Mouse (Mus musculus): ENCODE measurements around the gene Ythdc1. TPM values are rescaled to one million over a fixed set of nuclear protein-coding genes. Genes with fewer than 3 reads are reported as not detected.
"Not testable (repeated sequence)": the region's sequence is repeated elsewhere in the genome, so short reads cannot be mapped to it uniquely, and the experiment has no call there.

Ythdc1 gene
- total RNA-seq (2014; fragmentation: Nextera tagmentation): 82.5 and 97.7 TPM in 2 replicates
- 134 and 171 TPM in 2 replicates for total RNA-seq (2017)

DNA sequence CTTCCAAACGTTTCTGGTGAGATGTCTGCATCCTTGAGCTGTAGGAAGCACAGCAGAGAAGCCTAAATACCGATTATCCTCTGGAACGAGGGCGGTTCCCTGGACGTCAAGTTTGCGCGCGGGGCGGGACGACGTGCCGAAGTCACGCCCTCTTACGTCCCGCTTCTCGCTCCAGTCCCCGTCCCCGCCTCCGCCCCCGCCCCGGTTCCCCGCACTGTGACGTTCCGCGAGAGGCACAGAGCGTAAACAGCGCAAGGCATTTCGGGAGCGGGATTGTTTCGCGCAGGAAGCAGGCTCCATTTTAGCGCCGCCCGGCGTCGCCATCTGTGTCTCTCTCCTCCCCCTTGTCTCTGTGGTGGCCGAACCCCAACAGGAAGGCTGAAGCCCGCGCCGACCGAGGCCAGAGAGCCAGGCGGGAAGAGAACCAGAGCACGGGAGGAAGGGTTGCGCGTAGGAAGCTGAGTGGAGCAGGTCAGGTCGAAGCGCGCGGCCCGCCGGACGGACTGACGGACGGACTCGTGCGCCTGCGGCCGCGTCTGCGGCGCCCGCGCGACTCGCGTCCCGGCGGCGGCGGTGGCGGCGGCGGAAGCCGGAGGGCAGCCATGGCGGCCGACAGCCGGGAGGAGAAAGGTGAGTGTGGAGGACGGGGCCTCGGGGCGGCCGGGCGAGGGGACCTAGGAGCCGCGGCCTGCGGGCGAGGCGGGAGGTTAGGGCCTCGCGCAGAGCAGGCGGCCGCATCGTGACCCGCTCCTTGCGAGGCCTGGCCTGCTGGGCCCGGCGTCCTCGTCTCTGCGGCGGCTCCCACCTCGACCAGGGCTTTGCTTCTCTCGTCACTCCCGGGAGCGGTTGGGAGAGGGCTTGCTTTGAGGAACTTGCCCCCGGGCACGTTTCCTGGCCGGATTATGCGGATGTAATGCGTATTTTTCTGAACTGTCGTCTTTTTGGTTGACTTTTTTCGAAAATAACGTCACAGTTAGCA, at the start of gene Ythdc1:
TSS of gene Ythdc1 (plus strand) at position 260 of the 979 bp plus-strand sequence.
- peak; percentile 98 for ATAC-seq (replicated peaks; ENCODE audit: low FRiP score, low TSS enrichment, poor library complexity, severe bottlenecking)

DNA sequence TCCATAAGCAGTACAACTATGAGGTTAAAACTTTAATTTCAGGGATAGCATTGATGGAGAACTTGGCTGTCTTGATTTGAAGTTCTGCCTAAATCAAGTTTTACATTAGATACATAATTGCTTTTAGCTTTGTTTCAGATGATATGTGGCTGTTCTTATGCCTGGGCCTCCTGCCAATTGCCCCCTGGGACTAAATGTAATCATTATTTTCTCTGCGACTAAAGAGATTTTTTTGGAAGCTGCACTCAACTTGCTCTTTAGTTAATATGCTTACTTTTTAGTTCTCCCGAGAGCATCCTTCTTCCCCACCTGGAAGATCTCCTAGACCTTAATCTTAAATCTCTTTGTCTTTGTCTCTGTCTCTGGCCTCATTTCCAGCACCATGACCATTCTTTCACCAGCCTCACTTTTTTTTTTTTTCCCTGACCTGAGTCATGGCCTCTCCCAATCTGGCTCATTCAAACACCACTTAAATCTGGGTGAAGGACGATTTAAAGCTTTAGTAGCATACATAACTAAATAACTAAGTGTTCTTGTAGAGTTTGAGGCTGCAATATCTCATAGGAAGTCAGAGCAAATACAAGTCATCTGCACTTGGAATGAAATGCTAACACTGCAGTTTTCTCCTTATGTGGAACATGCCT, 34.9 kb upstream of the Ythdc1 start:
- ATAC-seq (replicated peaks; ENCODE audit: low FRiP score, low TSS enrichment, poor library complexity, severe bottlenecking): no peak

DNA sequence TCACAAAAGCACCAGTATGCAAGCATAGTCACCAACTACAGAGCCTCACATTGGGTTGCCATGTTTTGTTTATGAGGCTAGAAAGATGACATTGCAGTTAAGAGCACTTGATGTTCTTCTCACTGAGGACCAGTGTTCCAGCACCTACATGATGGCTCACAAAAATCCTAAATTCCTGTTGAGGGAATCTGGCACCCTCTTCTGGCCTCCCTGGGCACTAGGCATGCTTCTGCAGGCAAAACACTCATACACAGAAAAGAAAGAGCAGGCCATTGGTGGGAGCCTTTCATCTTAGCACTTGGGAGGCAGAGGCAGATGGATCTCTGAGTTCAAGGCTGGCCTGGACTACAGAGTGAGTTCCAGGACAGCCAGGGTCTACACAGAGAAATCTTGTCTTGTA, 33.0 kb upstream of the Ythdc1 start:
- ATAC-seq (replicated peaks; ENCODE audit: low FRiP score, low TSS enrichment, poor library complexity, severe bottlenecking): no peak

DNA sequence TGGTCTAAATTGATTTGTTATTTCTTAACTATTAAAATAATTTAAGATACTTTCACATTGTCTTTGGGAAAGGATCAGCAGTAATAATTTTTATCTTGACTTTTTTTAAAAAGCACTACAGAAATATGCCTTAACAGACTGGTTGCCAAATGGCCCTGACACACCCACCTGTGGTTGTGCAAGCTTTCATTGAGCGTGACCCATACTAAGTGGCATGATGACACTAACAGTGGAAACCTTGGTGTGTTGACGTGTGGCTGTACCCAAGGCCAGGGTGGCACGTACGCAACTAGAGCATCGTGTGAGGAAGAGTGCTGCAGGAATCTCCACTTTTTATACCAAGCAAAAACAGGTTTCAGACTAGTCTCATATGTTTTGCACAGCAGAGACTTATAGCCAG, 27.1 kb upstream of the Ythdc1 start:
- ATAC-seq (replicated peaks; ENCODE audit: low FRiP score, low TSS enrichment, poor library complexity, severe bottlenecking): no peak

DNA sequence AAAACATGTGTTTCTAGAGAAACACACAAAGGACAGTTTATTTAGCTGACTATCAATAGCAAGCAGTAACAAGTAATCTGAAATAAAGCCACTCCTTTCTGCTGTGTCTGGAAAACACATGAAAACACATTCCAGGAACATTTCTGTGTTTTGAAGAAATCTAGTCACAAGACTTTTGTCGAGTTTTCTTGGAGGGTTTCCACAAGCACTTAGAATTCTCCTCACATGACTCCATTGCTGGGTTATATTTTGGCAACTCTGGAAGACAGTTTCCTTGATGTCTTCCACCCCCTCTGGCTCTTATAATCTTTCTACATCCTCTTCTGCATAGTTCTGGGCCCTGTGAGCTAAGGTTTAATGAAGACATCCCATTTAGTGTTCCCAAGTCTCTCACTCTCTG, 25.6 kb upstream of the Ythdc1 start:
- ATAC-seq (replicated peaks; ENCODE audit: low FRiP score, low TSS enrichment, poor library complexity, severe bottlenecking): no peak

DNA sequence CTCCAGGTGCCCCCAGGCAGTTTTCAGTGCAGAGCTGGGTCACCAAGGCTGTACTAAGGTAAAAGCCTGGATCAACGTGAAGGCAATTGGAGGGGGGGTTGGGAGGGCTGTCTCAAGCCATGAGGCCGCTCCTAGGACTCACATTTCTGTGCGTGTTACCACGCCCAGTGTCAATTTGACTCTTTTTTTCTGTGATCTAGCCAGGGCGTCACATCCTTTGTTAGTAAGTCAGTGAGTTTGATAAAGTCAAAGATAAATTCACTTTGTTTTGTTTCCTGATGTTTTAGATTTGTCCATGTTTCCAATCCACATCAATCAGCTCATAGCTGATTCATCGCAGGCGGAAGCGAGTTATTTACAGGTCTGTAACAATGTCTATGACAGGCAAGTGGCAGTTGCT, 21.0 kb upstream of the Ythdc1 start:
- no peak for ATAC-seq (replicated peaks; ENCODE audit: low FRiP score, low TSS enrichment, poor library complexity, severe bottlenecking)

DNA sequence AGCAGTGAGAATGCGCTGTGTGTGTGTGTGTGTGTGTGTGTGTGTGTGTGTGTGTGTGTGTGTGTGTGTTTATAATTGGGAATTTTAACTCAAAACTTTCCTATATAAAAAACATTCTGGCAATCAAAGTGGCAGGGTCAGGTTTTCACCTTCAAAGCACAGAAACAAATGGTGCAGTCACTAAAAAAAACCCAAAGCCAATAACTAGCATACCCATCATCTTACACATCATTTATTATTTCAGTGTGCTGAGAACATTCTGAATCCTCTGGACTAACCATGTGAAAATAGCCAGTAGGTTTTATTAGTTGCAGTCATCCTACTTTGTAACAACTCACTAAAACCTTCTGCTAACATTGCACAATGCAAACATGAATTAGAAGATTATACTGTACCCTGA, 19.8 kb upstream of the Ythdc1 start:
- no peak for ATAC-seq (replicated peaks; ENCODE audit: low FRiP score, low TSS enrichment, poor library complexity, severe bottlenecking)

DNA sequence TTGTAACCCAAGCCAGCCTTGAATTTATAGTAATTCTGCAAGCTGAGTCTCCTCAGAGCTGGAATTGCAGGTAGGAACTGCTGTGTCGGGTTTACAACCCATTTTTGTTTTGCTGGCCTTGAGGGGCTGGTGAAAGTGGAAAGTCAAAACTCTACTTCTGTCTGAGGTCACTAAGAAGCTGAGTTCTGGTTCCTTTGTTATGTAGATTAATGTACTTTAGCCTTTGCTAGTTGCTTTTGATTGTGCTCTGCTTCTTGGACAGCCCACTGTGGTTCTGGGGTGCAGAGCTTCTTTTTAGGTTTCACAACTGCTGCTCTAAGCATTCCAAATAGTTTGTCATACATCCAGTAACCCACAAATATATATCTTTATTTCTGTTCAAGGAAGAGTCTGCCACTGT, 17.2 kb upstream of the Ythdc1 start:
- no peak for ATAC-seq (replicated peaks; ENCODE audit: low FRiP score, low TSS enrichment, poor library complexity, severe bottlenecking)

DNA sequence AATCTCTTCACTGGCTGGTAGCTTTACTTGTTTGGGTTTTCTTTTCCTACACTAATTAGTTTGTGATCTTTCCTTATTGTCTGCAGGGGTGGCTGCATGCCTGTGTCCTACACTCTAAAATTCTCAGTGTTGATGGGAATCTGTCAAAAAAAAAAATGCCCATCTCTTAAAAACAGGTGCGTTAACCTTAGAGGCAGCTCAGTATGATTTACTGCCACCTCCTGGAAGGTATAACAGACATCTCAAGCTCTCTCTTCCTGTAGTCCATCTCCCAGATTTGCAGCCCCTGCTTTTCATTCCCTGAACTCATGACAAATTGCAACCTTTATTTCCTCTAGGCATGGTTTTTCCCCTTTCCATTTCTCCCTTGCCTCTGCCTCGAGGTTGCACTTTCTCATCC, 14.1 kb upstream of the Ythdc1 start:
- ATAC-seq (replicated peaks; ENCODE audit: low FRiP score, low TSS enrichment, poor library complexity, severe bottlenecking): no peak

DNA sequence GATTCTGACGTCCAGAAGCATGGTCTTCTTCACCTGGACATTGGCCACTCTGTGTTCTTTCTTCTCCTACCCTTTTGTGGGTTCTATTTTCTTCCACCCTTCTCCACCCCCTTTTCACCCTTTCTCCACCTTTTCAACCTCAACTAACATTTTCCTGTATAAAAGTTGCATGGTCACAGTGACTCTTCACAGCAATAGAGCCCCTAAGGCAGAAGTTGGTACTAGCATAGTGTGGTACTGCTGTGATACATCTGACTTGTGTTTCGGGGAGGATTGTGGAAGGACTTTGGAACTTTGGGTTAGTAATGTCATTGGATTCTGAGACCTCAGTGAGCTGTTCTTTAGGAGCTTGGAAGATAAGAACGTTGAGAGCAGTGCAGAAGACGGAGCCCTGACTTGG, 11.8 kb upstream of the Ythdc1 start:
- no peak for ATAC-seq (replicated peaks; ENCODE audit: low FRiP score, low TSS enrichment, poor library complexity, severe bottlenecking)

DNA sequence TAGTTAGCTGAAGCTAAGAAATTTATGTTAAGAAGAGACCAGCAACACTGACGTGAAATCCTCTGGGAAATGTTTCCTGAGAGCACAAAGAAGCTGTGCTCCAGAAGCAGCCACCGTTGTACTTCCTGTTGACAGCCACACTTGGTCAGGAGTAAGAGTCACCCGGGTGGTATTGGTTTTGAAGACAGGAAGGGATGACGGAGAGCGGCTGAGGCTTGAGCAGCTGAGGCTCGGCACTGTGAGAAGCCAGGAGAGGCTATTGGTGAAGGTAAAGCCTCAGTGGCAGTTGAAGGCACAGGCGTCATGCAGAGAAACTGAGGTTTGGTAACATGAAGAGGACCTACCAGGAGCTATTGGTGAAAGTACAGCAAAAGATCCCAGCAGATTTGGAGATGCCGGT, 11.2 kb upstream of the Ythdc1 start:
- no peak for ATAC-seq (replicated peaks; ENCODE audit: low FRiP score, low TSS enrichment, poor library complexity, severe bottlenecking)

DNA sequence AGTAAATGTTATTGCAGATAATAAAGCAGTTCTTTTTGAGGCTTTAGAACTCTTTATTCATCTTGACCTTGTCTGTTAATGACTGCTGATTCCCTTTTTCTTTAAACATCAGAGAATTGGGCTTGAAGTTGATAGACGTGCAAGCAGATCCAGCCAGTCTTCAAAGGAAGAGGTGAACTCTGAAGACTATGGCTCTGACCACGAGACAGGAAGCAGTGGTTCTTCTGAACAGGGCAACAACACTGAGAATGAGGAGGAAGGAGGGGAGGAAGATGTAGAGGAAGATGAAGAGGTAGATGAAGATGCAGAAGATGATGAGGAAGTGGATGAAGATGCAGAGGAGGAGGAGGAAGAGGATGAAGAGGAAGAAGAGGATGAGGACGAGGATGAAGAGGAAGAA, 12.8 kb downstream of the Ythdc1 start:
- ATAC-seq (replicated peaks; ENCODE audit: low FRiP score, low TSS enrichment, poor library complexity, severe bottlenecking): no peak

DNA sequence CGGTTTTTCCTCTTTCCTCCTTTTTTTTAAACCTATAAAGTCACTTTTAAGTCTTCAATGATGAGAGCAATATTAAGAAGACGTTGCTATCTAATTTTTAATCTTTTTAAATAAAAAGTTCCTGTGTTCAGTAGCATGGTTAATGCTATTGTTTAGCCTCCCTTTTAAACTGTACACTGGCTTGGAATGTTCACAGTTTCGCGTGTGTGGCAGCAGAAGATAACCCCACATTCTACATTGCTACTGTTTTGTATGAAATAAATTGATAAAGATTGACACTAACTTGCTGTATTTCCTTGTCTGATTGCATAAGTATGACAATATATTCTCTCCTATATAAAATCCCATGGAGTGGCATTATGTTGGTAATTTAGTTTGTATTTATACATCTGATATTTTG, 32.4 kb downstream of the Ythdc1 start:
- ATAC-seq (replicated peaks; ENCODE audit: low FRiP score, low TSS enrichment, poor library complexity, severe bottlenecking): peak; percentile 75

DNA sequence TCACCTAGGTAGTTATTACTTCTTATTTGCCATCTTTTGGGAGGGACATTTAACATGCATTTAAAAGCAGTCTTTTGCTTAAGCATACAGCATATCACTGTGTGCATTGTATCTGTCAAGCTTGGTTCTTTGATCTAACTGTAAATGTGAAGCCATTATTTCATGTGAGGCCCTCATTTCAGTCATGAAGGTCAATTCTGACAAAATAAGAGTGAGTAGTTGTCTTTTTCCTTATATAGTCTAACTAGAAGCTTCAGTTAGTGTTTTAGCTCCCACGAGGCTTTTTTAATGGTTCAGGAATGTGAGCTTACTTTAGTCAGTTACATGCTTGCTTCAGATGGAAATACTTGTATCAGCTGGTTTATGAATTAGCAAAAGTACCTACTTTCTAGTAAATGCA, 34.1 kb downstream of the Ythdc1 start:
- ATAC-seq (replicated peaks; ENCODE audit: low FRiP score, low TSS enrichment, poor library complexity, severe bottlenecking): no peak

DNA sequence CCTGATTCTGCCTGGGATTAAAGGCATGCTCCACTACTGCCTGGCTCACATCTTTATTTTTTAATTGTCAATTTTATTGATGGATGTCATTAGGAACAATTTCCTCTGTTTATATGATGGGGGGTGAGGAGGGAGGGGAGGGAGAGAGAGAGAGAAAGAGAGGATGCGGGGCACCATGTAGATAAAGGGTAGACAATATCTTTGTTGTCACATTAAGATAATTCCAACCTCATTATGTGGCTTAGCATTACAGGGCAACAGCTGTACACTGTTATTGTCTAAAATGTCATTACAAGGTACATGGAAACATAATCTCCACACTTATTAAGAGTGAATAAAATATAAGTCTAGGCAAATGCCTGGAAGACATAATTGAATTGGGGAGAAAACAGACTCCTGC, 35.5 kb downstream of the Ythdc1 start:
- ATAC-seq (replicated peaks; ENCODE audit: low FRiP score, low TSS enrichment, poor library complexity, severe bottlenecking): no peak

DNA sequence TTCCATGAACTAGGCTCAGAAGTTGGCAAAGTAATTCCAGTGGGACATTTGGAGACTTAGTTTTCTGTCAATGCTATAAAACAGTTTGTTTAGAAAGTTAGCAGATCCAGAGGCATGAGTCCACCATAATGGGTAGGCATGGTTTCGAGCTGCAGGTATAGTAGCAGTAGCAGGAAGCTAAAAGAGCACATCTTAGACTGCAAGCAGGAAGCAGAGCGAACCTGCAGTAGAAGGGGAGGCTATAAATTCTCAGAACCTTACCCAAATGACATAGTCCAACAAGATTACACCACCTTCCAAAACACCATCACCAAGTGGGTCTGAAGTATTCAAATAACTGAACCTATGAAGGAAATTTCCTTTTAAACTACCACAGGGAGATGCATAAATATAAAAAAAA, 36.2 kb downstream of the Ythdc1 start:
- no peak for ATAC-seq (replicated peaks; ENCODE audit: low FRiP score, low TSS enrichment, poor library complexity, severe bottlenecking)

DNA sequence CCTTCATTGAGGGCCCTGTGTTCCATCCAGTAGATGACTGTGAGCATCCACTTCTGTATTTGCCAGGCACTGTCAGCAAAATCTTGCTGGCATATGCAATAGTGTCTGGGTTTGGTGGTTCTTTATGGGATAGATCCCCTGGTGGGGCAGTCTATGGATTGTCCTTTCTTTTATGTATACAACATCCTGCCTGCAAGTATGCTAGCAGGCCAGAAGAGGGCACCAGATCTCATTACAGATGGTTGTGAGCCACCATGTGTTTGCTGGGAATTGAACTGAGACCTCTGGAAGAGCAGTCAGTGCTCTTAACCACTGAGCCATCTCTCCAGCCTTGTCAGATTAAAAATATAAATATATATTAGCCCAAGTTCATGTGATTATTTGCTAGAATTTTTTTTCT, 37.2 kb downstream of the Ythdc1 start:
- ATAC-seq (replicated peaks; ENCODE audit: low FRiP score, low TSS enrichment, poor library complexity, severe bottlenecking): not testable (repeated sequence)

DNA sequence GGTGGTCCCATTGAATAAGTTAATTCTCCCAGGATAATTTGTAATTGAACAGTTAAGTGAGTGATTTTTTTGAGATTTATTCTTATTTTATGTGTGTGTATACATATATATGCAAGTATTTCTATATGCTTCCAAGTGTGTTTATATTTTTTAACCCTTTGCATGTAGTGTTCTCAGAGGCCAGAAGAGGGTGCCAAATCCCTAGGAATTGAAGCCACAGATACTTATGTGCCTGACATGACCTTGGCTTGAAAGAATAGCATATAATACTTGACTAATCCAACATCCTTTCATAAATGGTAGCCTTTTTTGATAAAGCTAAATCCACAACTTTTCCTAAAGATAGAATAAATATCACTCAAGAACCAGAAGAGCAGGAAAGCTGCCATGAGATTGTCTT, 46.1 kb downstream of the Ythdc1 start:
- ATAC-seq (replicated peaks; ENCODE audit: low FRiP score, low TSS enrichment, poor library complexity, severe bottlenecking): peak; percentile 68; the same call in 1 of the 2 replicates

DNA sequence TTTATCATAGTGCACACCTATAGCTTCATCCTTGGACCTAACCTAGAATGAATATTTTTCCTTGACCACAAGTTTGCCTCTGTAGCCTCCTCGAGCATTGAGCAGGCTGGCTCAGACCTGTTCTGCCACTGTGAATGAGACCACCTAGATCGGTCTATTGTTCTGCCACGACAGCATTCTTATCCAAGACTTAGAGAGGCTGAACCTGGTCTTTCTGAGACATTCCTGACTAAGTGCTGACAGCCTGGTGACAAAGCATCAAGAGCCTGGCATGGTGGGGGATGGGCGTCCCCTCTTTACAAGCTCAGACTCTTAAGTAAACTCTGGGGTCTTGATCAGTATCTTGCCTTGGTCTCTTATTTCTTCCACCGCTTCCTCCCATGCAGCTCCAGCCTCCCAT, 47.6 kb downstream of the Ythdc1 start:
- ATAC-seq (replicated peaks; ENCODE audit: low FRiP score, low TSS enrichment, poor library complexity, severe bottlenecking): no peak

DNA sequence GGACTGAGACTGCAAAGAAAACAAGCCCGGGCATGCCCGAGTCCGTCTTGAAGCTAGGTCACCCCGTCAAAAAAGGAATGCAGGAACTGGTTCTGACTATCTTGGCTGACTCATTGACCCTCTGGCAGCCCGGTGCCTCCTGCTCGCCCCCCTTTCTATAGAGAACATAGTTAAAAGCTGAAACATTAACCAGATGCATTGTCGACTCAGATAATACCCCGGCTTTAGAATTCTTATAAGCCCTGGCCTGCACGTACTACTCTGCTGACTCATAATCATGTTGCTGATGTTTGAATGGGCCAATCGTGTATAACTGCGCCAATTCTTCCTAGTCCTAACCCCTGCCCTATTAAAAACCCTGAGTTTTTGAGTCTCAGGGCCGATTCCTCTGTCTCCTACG, 52.5 kb downstream of the Ythdc1 start:
- not testable (repeated sequence) for ATAC-seq (replicated peaks; ENCODE audit: low FRiP score, low TSS enrichment, poor library complexity, severe bottlenecking)

DNA sequence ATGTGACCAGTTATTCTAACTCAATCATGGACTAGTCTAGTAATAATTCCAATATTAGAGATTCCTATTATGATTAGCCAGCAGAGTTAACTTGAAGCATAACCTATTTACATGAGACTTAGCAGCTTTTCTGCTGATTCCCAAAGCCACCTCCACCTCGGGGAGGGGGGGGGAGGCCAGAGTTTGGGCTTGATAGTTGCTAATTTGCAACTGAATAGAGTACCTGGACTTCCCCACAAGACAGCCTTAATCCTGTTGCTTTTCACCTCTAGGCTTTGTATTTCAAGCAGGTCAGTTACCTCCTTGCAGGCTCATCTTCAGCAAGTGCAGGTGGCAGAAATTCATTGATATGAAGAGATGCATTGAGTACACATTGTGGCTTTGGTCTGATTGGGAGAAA, 53.7 kb downstream of the Ythdc1 start:
- no peak for ATAC-seq (replicated peaks; ENCODE audit: low FRiP score, low TSS enrichment, poor library complexity, severe bottlenecking)
